Mouse (Mus musculus): ENCODE results near the gene Lrrfip2.

DNA sequence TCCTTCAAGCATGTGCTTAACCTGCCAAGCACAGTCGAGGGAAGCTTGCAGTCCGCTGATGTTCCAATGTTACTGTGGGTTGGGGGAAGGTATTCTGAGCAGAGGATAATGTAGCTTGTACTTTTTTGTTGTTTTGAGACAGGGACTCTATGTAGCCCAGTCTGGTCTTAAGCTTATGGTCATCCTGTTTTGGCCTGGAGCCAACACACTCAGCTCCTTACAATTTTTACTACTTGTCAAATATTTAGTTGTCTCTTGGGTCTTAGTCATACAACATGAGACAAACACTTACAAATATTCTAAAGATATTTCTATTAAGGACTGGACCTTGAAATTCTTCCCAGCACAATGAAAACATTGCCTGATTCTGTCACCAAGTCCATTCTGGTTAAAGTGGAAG, 75.8 kb downstream of the Lrrfip2 start:
- TF ChIP-seq GATA1 (IDR thresholded peaks at IDR 0.05; ENCODE audit: borderline replicate concordance, low read length) (no peak), FLI1 (IDR thresholded peaks at IDR 0.05; ENCODE audit: low read length) (no peak)
